Mouse (Mus musculus): ENCODE results near the gene Olfr1245.
"Not testable (repeated sequence)": the region's sequence is repeated elsewhere in the genome, so short reads cannot be mapped to it uniquely, and the experiment has no call there.

Olfr1245 gene

DNA sequence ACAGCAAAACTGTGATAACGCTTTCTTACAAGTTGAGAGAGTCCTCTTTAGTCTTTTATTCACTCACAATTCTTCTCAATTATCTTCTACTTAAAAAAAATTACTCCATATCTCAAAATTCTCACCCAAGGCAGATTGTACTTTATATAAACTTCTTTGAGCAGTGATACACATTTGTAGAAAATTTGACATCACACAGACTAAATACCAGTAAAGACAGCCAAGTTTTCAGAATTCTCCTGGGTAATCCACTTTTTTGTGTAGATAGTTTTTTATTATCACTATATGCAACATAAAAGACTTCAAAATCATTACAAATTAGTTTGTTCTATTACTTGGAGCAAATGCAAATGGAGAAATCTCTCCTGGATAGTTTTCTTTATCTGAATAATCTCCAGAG, at the start of gene Olfr1245:
TSS of gene Olfr1245 (minus strand) at position 101 of the 400 bp plus-strand sequence.
- DNase-seq (ENCODE audit: low read depth, low spot score): no peak

DNA sequence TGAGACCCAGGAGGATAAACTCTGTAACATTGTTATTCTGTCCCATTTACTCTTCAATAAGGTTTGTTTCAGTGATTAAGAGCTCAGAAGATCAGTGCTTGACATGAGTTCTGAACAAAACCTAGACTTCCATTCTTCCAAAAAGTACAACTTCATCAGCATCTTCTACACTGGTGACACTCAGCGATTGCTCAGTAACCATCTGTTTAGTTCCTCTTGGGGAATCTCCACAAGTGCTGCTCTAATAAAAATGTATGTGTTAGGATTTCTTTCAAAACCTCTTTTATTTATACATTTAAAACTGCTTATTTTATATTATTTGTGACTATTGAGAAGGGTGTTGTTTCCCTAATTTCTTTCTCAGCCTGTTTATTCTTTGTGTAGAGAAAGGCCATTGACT, 39.9 kb upstream of the Olfr1245 start, which contains the start of gene Olfr1248:
TSS of gene Olfr1248 (minus strand) at position 101 of the 400 bp plus-strand sequence.
- DNase-seq (ENCODE audit: low read depth, low spot score): not testable (repeated sequence)

- no peak for DNase-seq (ENCODE audit: low read depth, low spot score)
These were observed 35.8 kb upstream of the Olfr1245 start, which contains the start of gene Olfr1247 for GRCm38 (mm10) chr2:89614030-89614429. TSS of gene Olfr1247 (minus strand) at chr2:89614130.

- DNase-seq (ENCODE audit: low read depth, low spot score): no peak
These were observed 14.8 kb upstream of the Olfr1245 start, which contains the start of gene Olfr1246 for GRCm38 (mm10) chr2:89593057-89593456. TSS of gene Olfr1246 (minus strand) at chr2:89593157.

DNA sequence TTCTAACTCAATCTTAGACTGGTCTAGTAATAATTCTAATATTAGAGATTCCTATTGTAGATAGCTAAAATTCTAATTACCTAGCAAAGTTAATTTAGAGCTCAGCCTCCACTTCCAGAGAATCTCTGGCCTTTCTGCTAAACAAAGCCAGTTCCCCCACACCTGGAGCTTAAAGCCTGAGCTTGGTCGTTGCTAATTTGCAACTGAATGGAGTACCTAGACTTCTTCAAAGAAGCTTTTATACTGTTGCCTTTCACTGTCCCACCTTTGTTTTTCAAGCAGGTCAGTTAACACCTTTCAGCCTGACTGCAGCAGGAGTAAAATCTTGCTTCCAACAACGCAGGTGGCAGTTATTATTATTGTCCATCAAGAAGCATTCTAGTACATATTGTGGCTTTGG, 15.5 kb downstream of the Olfr1245 start:
- not testable (repeated sequence) for DNase-seq (ENCODE audit: low read depth, low spot score)

DNA sequence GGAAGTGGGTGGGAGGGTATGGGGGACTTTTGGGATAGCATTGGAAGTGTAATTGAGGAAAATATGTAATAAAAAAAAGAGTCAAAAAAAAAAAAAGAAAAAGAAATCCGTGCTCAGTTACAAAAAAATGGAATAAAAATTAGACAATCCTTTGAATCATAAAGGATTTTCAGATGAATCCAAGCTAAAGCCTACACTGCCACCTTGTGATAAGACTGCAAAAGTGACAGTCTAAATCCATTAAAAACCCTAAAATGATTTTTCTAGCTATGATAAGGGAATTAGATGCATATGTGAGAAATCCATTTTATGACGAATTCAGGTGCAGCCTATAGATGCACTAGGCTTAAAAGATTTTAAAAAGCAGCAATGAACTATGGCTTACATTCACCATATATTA, 33.7 kb downstream of the Olfr1245 start:
- DNase-seq (ENCODE audit: low read depth, low spot score): no peak

- no peak for DNase-seq (ENCODE audit: low read depth, low spot score)
These were observed 38.3 kb downstream of the Olfr1245 start for GRCm38 (mm10) chr2:89539923-89540322.

- no peak for DNase-seq (ENCODE audit: low read depth, low spot score)
These were observed 46.9 kb downstream of the Olfr1245 start, which contains the start of gene Olfr1243 for GRCm38 (mm10) chr2:89531387-89531786. TSS of gene Olfr1243 (minus strand) at chr2:89531487.

Data from embryo, embryonic 11.5 days (tissue).